Mouse (Mus musculus) CD4-positive, CD25-positive, alpha-beta regulatory T cell, adult 4 months (primary cell): ENCODE data around the gene Elp1. TPM values are rescaled to one million over a fixed set of nuclear protein-coding genes. Genes with fewer than 3 reads are reported as not detected.

ENCODE experiments used
- ATAC-seq: one replicate; pipeline ENCODE4 v1.8.0; 2017
- polyA plus RNA-seq, 2 experiments: library from polyadenylated mRNA; unstranded; fragments of 100-300 nt; shearing (Covaris generic); gene quantifications; one replicate each; pipeline ENCODE4 v1.2.1; 2017

The Elp1 gene
- 10 to 100 TPM; 24.0 to 34.4 TPM for polyA plus RNA-seq

GRCm38 (mm10) chr4:56801907-56802668, at the start of gene Elp1, which contains the start of gene Fam206a:
Gene Elp1, minus strand, starts transcription at chr4:56802331.
Gene Fam206a, plus strand, starts transcription at chr4:56802345.
- peak; percentile 94 for ATAC-seq

- no peak for ATAC-seq
Observed at GRCm38 (mm10) chr4:56850724-56851123, 48.6 kb upstream of the Elp1 start.

GRCm38 (mm10) chr4:56848044-56848443, 45.9 kb upstream of the Elp1 start:
- ATAC-seq = no peak

GRCm38 (mm10) chr4:56847400-56847799, 45.3 kb upstream of the Elp1 start:
- no peak for ATAC-seq

- ATAC-seq = no peak
Observed at GRCm38 (mm10) chr4:56845896-56846533, 43.9 kb upstream of the Elp1 start.

GRCm38 (mm10) chr4:56844911-56845310, 42.8 kb upstream of the Elp1 start:
- ATAC-seq = no peak

- no peak for ATAC-seq
Observed at GRCm38 (mm10) chr4:56843963-56844362, 41.8 kb upstream of the Elp1 start.

GRCm38 (mm10) chr4:56842501-56842900, 40.4 kb upstream of the Elp1 start:
- no peak for ATAC-seq

GRCm38 (mm10) chr4:56840297-56840696, 38.2 kb upstream of the Elp1 start:
- no peak for ATAC-seq

GRCm38 (mm10) chr4:56837661-56838060, 35.5 kb upstream of the Elp1 start:
- ATAC-seq = no peak

GRCm38 (mm10) chr4:56831998-56832397, 29.9 kb upstream of the Elp1 start:
- no peak for ATAC-seq

GRCm38 (mm10) chr4:56831013-56831609, 29.0 kb upstream of the Elp1 start:
- ATAC-seq = peak; percentile 89

- no peak for ATAC-seq
Observed at GRCm38 (mm10) chr4:56829511-56829921, 27.4 kb upstream of the Elp1 start.

- no peak for ATAC-seq
Observed at GRCm38 (mm10) chr4:56828932-56829331, 26.8 kb upstream of the Elp1 start.

- no peak for ATAC-seq
Observed at GRCm38 (mm10) chr4:56824231-56824630, 22.1 kb upstream of the Elp1 start.

GRCm38 (mm10) chr4:56820017-56820550, 18.0 kb upstream of the Elp1 start:
- peak; percentile 56 for ATAC-seq

GRCm38 (mm10) chr4:56815131-56815530, 13.0 kb upstream of the Elp1 start:
- ATAC-seq = no peak

- ATAC-seq = no peak
Observed at GRCm38 (mm10) chr4:56812096-56812495, 10.0 kb upstream of the Elp1 start.

- no peak for ATAC-seq
Observed at GRCm38 (mm10) chr4:56811642-56812041, 9.5 kb upstream of the Elp1 start.

GRCm38 (mm10) chr4:56809050-56809449, 6.9 kb upstream of the Elp1 start:
- no peak for ATAC-seq

- ATAC-seq = peak; percentile 13
Observed at GRCm38 (mm10) chr4:56802669-56803150, 579 bp upstream of the Elp1 start.

GRCm38 (mm10) chr4:56791373-56791772, 10.8 kb downstream of the Elp1 start:
- no peak for ATAC-seq

GRCm38 (mm10) chr4:56771065-56771464, 31.1 kb downstream of the Elp1 start:
- no peak for ATAC-seq
